ENCODE assay signal across 8 mouse cellular contexts in the genomic region with DNA sequence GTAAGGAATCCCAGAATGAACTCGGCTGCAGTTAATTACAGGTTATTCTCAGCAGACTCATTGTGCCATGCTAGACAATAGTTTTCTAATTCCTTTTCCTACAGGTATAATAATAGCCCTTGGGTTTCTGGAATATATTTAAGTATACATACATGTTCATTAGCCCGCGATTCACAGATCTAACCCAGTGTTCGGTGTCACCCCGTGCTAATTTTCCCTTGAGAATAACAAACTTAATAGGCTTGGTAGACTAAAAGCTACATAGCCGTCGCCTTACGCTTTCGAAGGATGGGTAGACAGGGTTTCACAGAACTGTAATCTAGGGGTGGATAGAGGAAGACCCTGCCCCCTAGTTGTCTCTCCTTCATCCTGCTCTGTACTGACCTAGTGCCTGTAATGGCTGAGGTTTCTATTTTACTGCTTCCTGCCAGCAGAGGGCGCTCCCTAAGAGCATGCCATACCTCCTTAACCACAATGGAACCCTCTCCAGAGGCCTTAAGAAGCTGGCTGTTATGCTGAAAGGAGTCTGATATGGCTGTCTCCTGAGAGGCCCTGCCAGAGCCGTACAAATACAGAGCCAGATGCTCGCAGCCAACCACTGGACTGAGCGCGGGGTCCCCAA. TPM values are rescaled to one million over a fixed set of nuclear protein-coding genes. Genes with fewer than 3 reads are reported as not detected.
A peak's percentile ranks its signal among the peaks of the same experiment; 100 is the strongest.
DNase-seq lines count a peak whose midpoint lies in the region; ATAC-seq and TF ChIP-seq lines count a peak whose summit lies in the region.

No protein-coding gene starts in this region.

- ATAC-seq in forebrain, embryonic 14.5 days: peak; percentile 83
- ATAC-seq in heart, postnatal 0 days (ENCODE audit: insufficient read depth, low read depth): peak; percentile 39; the same call in 1 of the 2 replicates
- ATAC-seq in liver, postnatal 0 days: no peak
- ATAC-seq in neural tube, embryonic 14.5 days (ENCODE audit: low read depth): peak; percentile 89

- H3K36me3 ChIP-seq in ES-E14 (ENCODE audit: control insufficient read depth, insufficient read depth, low read length, poor library complexity, severe bottlenecking): no peaks in the 10 kb centered on the region
- H3K36me3 ChIP-seq in forebrain, embryonic 14.5 days (ENCODE audit: control insufficient read depth, insufficient read depth, low read length): no peaks in the 10 kb centered on the region
- no peaks in the 10 kb centered on the region for H3K36me3 ChIP-seq in heart, postnatal 0 days (replicated peaks; ENCODE audit: control insufficient read depth, insufficient read depth, low read length)
- H3K36me3 ChIP-seq in liver, postnatal 0 days (replicated peaks; ENCODE audit: insufficient read depth, low read length): no peaks in the 10 kb centered on the region
- H3K36me3 ChIP-seq in neural tube, embryonic 14.5 days (ENCODE audit: control insufficient read depth, insufficient read depth, low read length): no peaks in the 10 kb centered on the region

- no peaks in the 10 kb centered on the region for H3K27me3 ChIP-seq in forebrain, embryonic 14.5 days (replicated peaks; ENCODE audit: control insufficient read depth, insufficient read depth, low read length)
- H3K27me3 ChIP-seq in heart, postnatal 0 days (ENCODE audit: control insufficient read depth, insufficient read depth, low read length): no peaks in the 10 kb centered on the region
- H3K27me3 ChIP-seq in liver, postnatal 0 days (ENCODE audit: insufficient read depth, low read length): no peaks in the 10 kb centered on the region
- no peaks in the 10 kb centered on the region for H3K27me3 ChIP-seq in neural tube, embryonic 14.5 days (ENCODE audit: control insufficient read depth, insufficient read depth, low read length)

- no peaks in the 10 kb centered on the region for H3K9me3 ChIP-seq in ES-E14 (ENCODE audit: control insufficient read depth, insufficient read depth, low read depth, low read length)
- no peaks in the 10 kb centered on the region for H3K9me3 ChIP-seq in forebrain, embryonic 14.5 days (replicated peaks; ENCODE audit: control insufficient read depth, low read length)
- H3K9me3 ChIP-seq in heart, postnatal 0 days (replicated peaks; ENCODE audit: control insufficient read depth, low read length): no peaks in the 10 kb centered on the region
- no peaks in the 10 kb centered on the region for H3K9me3 ChIP-seq in liver, postnatal 0 days (ENCODE audit: low read length)
- H3K9me3 ChIP-seq in neural tube, embryonic 14.5 days (ENCODE audit: control insufficient read depth, low read length): no peaks in the 10 kb centered on the region

- H3K4me1 ChIP-seq in ES-E14 (ENCODE audit: control insufficient read depth in 2 of 2, insufficient read depth in 2 of 2, low read length in 2 of 2, poor library complexity in 1 of 2): peaks cover 13 to 28% of the 10 kb centered on the region in 2 experiments
- H3K4me1 ChIP-seq in forebrain, embryonic 14.5 days (ENCODE audit: control insufficient read depth, insufficient read depth, low read length): 0 out of 2 replicates have a peak, but pooled peaks cover 2% of the 10 kb centered on the region
- no peaks in the 10 kb centered on the region for H3K4me1 ChIP-seq in heart, postnatal 0 days (ENCODE audit: control insufficient read depth, insufficient read depth)
- no peaks in the 10 kb centered on the region for H3K4me1 ChIP-seq in liver, postnatal 0 days (ENCODE audit: insufficient read depth)
- H3K4me1 ChIP-seq in neural tube, embryonic 14.5 days (ENCODE audit: control insufficient read depth, insufficient read depth, low read length): no peaks in the 10 kb centered on the region

- no peak overlapping the region for H3K27ac ChIP-seq in ES-E14 (ENCODE audit: insufficient read depth, low read depth, low read length, poor library complexity, severe bottlenecking)
- no peak overlapping the region for H3K27ac ChIP-seq in forebrain, embryonic 14.5 days (ENCODE audit: low read depth, low read length)
- H3K27ac ChIP-seq in heart, postnatal 0 days (ENCODE audit: low read depth): no peak overlapping the region
- H3K27ac ChIP-seq in liver, postnatal 0 days (ENCODE audit: low read depth): no peak overlapping the region
- no peak overlapping the region for H3K27ac ChIP-seq in neural tube, embryonic 14.5 days (ENCODE audit: low read depth, low read length)

- TF ChIP-seq CTCF in heart, postnatal 0 days (IDR thresholded peaks at IDR 0.05; ENCODE audit: low read depth): peak; percentile 85
- TF ChIP-seq CTCF in liver, postnatal 0 days (IDR thresholded peaks at IDR 0.05; ENCODE audit: low read depth): peak; percentile 88

- no peak overlapping the region for H3K4me3 ChIP-seq in ES-E14 (ENCODE audit: insufficient read depth in 1 of 2, low read depth in 1 of 2, low read length in 2 of 2, poor library complexity in 1 of 2, severe bottlenecking in 1 of 2)
- no peak overlapping the region for H3K4me3 ChIP-seq in forebrain, embryonic 14.5 days (ENCODE audit: low read depth, low read length)
- H3K4me3 ChIP-seq in heart, postnatal 0 days (ENCODE audit: low read depth, low read length): no peak overlapping the region
- H3K4me3 ChIP-seq in liver, postnatal 0 days (ENCODE audit: low read depth, low read length): no peak overlapping the region
- no peak overlapping the region for H3K4me3 ChIP-seq in neural tube, embryonic 14.5 days (ENCODE audit: low read depth, low read length)

- no peak for TF ChIP-seq EP300 in heart, postnatal 0 days (IDR thresholded peaks at IDR 0.05; ENCODE audit: low read depth)
- TF ChIP-seq EP300 in liver, postnatal 0 days (IDR thresholded peaks at IDR 0.05; ENCODE audit: low read depth): no peak

- DNase-seq in ES-E14 (ENCODE audit: low read depth, low spot score): peak; percentile 82
- DNase-seq in cerebellum, adult 11 months: peak; percentile 65
- peak; percentile 88 for DNase-seq in forebrain, embryonic 14.5 days (ENCODE audit: low spot score)
- DNase-seq in heart, postnatal 0 days (ENCODE audit: low spot score): peak; percentile 49
- DNase-seq in kidney, postnatal 36 days: peak; percentile 75 to 86
- DNase-seq in liver, postnatal 0 days: peak; percentile 70
- peak; percentile 46 to 53 for DNase-seq in thymus, adult 18-20 months

- no peak overlapping the region; the same call in 1 of the 2 replicates for H3K9ac ChIP-seq in ES-E14 (ENCODE audit: insufficient read depth, low read depth, low read length, poor library complexity, severe bottlenecking)
- no peak overlapping the region for H3K9ac ChIP-seq in forebrain, embryonic 14.5 days (ENCODE audit: low read length)
- no peak overlapping the region for H3K9ac ChIP-seq in heart, postnatal 0 days (replicated peaks; ENCODE audit: low read depth, low read length)
- H3K9ac ChIP-seq in liver, postnatal 0 days (replicated peaks): no peak overlapping the region
- no peak overlapping the region for H3K9ac ChIP-seq in neural tube, embryonic 14.5 days (replicated peaks; ENCODE audit: low read depth, low read length)

- in situ Hi-C loops in ES-E14 (cut with MboI; ENCODE audit: low sequenced_read_pairs in 2 of 2, unreplicated experiment in 2 of 2): no loop called here

- WGBS in forebrain, embryonic 14.5 days: 49% methylated on average over 14 of the region's 14 CpGs
- WGBS in heart, postnatal 0 days: 56% methylated on average over 14 of the region's 14 CpGs
- WGBS in liver, postnatal 0 days (ENCODE audit: insufficient replicate concordance): 58% methylated on average over 14 of the region's 14 CpGs
- WGBS in neural tube, embryonic 14.5 days: 38% methylated on average over 14 of the region's 14 CpGs

- no peak overlapping the region for H3K4me2 ChIP-seq in forebrain, embryonic 14.5 days (ENCODE audit: low read length)
- H3K4me2 ChIP-seq in heart, postnatal 0 days (ENCODE audit: low read depth, low read length): no peak overlapping the region
- H3K4me2 ChIP-seq in liver, postnatal 0 days (ENCODE audit: low read depth, low read length): no peak overlapping the region
- H3K4me2 ChIP-seq in neural tube, embryonic 14.5 days (ENCODE audit: low read depth, low read length): no peak overlapping the region

TF ChIP-seq in ES-E14, 5 proteins besides CTCF, POLR2A, EP300 and RAD21:
- TF ChIP-seq ZC3H11A (IDR thresholded peaks at IDR 0.05; ENCODE audit: borderline replicate concordance, low read depth, low read length): peak; percentile 43; the same call in 1 of the 2 replicates
- no peak for TF ChIP-seq MAFK (IDR thresholded peaks at IDR 0.05; ENCODE audit: insufficient read depth, low read depth, low read length)
TF ChIP-seq in ES-E14: peak in this region for 1.

RNA-seq across cellular contexts. Expression of gene Spp2, which starts 49.8 kb away (rescaled TPM):
- not detected in 2 replicates for total RNA-seq in ES-E14 (2012; rRNA removed)
- polyA plus RNA-seq in forebrain, embryonic 14.5 days (2014; fragmentation: Nextera tagmentation; extraction: Ambion mirVana): 0.32 and 0.38 TPM in 2 replicates
- total RNA-seq in heart, postnatal 0 days (2014; rRNA removed; ENCODE audit: low replicate concordance): 0.50 TPM in 1 of 2 replicates, not detected in the other
- 0.16 TPM in 1 of 2 replicates, not detected in the other for polyA plus RNA-seq in heart, postnatal 0 days (2015; fragmentation: Nextera tagmentation; extraction: Ambion mirVana)
- 738 and 756 TPM in 2 replicates for polyA plus RNA-seq in liver, postnatal 0 days (2015; fragmentation: Nextera tagmentation; extraction: Ambion mirVana)
- 0.23 TPM in 1 of 2 replicates, not detected in the other for polyA plus RNA-seq in neural tube, embryonic 14.5 days (2014; fragmentation: Nextera tagmentation; extraction: Ambion mirVana)

RNA-seq across cellular contexts. Expression of gene Glrp1, which starts 53.3 kb away (rescaled TPM):
- 0.13 TPM in 1 of 2 replicates, not detected in the other for total RNA-seq in ES-E14 (2012; rRNA removed)
- polyA plus RNA-seq in forebrain, embryonic 14.5 days (2014; fragmentation: Nextera tagmentation; extraction: Ambion mirVana): not detected in 2 replicates
- 2.2 TPM in 1 of 2 replicates, not detected in the other for total RNA-seq in heart, postnatal 0 days (2014; rRNA removed; ENCODE audit: low replicate concordance)
- polyA plus RNA-seq in heart, postnatal 0 days (2015; fragmentation: Nextera tagmentation; extraction: Ambion mirVana): 0.26 and 0.41 TPM in 2 replicates
- 0.08 and 0.11 TPM in 2 replicates for polyA plus RNA-seq in liver, postnatal 0 days (2015; fragmentation: Nextera tagmentation; extraction: Ambion mirVana)
- polyA plus RNA-seq in neural tube, embryonic 14.5 days (2014; fragmentation: Nextera tagmentation; extraction: Ambion mirVana): not detected in 2 replicates

Comparison
In these comparisons a context has a peak if more than half of its experiments do, and no peak if none do; other contexts are left out.
1. RNA of gene Spp2, which starts 49.8 kb away (polyA plus RNA-seq): 738 to 756 TPM in liver, postnatal 0 days; 0.32 to 0.38 TPM in forebrain, embryonic 14.5 days, 0.23 TPM in neural tube, embryonic 14.5 days and 0.16 TPM in heart, postnatal 0 days; every median in the first group is over 100 times any median in the second.
2. Peak in every context shown above with its lines, with median percentiles within 50 percentile points of each other: DNase-seq.